Mouse (Mus musculus): ENCODE data around the gene Maats1. TPM values are rescaled to one million over a fixed set of nuclear protein-coding genes. Genes with fewer than 3 reads are reported as not detected.

Maats1 gene
- total and polyA plus RNA-seq, 3 experiments: 0.20 TPM; not detected in 2

DNA sequence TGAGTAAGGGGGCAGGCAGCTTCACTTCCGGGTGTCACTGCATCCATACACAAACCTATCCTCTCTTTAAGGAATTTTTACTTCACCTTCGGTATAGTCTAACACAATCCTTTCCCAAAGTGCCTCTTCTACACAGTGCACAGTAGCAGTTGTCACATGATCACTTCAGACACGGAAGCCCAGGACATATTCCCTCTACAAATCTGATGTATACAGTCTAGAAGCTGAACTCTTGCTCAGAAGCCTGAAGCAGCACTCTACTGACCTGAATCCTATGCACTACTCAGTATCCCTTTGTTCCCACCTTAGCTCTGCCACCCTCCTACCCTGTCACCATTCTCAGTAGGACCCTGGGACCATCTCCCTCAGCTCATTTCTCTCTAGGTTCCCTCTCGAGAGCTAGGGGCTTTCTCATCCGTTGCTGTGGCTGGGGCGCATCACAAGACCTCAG lies 43.3 kb upstream of the Maats1 start:
- no peak for DNase-seq
- Histone ChIP-seq H3K4me1 (ENCODE audit: control insufficient read depth, insufficient read depth, low read length) (no peaks in the 10 kb centered on the region), H3K27me3 (ENCODE audit: control insufficient read depth, insufficient read depth, low read length) (no peaks in the 10 kb centered on the region), H3K36me3 (ENCODE audit: control insufficient read depth, insufficient read depth, low read length) (no peaks in the 10 kb centered on the region), H3K9ac (ENCODE audit: low read depth, low read length) (no peak overlapping the region), H3K79me2 (replicated peaks; ENCODE audit: control insufficient read depth, insufficient read depth, low read length) (no peaks in the 10 kb centered on the region), H3K4me3 (no peak overlapping the region), H3K27ac (no peak overlapping the region)
- 84% methylated on average over 6 of the region's 6 CpGs for WGBS
- intact Hi-C loops (cut with DNase I): no loop called here
- TF ChIP-seq EP300 (IDR thresholded peaks at IDR 0.05; ENCODE audit: insufficient read depth, low read depth, low read length) (no peak), POLR2A (IDR thresholded peaks at IDR 0.05; ENCODE audit: insufficient read depth, low read depth, low read length) (no peak), CTCF (IDR thresholded peaks at IDR 0.05) (no peak)

DNA sequence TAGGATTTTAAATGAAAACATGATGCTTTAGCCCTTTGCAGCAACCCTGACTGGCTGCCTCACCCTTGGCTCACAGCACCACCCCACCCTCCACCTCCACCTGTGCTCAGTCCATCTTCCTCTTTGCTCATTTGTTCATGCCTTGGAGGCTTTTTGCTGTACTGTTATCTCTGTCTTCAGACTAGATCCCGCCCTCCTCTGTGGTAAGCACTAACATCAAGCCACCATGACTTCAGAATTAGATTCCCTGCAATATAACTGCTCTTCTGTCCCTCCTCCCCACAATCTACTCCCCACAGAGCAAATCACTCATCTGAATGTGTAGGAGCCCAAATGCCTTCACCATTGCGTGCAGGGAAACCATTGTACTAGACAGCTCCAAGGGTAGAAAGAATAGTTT lies 41.7 kb upstream of the Maats1 start:
- intact Hi-C loops (cut with DNase I): no loop called here
- no peak overlapping the region for H3K4me3 ChIP-seq
- H3K27ac ChIP-seq: no peak overlapping the region
- TF ChIP-seq POLR2A (IDR thresholded peaks at IDR 0.05; ENCODE audit: insufficient read depth, low read depth, low read length) (no peak), CTCF (IDR thresholded peaks at IDR 0.05) (no peak), EP300 (IDR thresholded peaks at IDR 0.05; ENCODE audit: insufficient read depth, low read depth, low read length) (no peak)
- H3K36me3 ChIP-seq (ENCODE audit: control insufficient read depth, insufficient read depth, low read length): no peaks in the 10 kb centered on the region
- peak in 1 of 2 experiments; percentile 10 for DNase-seq
- no peak overlapping the region for H3K9ac ChIP-seq (ENCODE audit: low read depth, low read length)
- 92% methylated on average over 2 of the region's 2 CpGs for WGBS
- H3K27me3 ChIP-seq (ENCODE audit: control insufficient read depth, insufficient read depth, low read length): no peaks in the 10 kb centered on the region
- H3K4me1 ChIP-seq (ENCODE audit: control insufficient read depth, insufficient read depth, low read length): no peaks in the 10 kb centered on the region
- H3K79me2 ChIP-seq (replicated peaks; ENCODE audit: control insufficient read depth, insufficient read depth, low read length): no peaks in the 10 kb centered on the region

DNA sequence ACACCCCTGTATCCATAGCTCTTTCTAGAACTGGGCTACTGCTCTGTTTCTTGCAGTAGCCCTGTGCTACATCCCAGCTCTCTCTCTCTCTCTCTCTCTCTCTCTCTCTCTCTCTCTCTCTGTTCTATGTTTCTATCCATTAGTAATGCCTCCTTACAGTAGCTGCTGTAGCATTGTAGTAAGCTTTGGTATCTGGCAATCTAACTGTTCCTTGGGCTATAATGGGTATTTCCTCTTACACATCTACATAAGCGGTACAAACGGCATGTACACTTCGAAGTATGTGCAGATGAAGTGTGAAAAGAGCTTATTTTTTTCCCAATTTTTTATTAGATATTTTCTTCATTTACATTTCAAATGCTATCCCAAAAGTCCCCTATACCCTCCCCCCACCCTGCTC lies 38.0 kb upstream of the Maats1 start:
- no peaks in the 10 kb centered on the region for H3K79me2 ChIP-seq (replicated peaks; ENCODE audit: control insufficient read depth, insufficient read depth, low read length)
- H3K9ac ChIP-seq (ENCODE audit: low read depth, low read length): no peak overlapping the region
- no peak for TF ChIP-seq EP300 (IDR thresholded peaks at IDR 0.05; ENCODE audit: insufficient read depth, low read depth, low read length)
- TF ChIP-seq CTCF (IDR thresholded peaks at IDR 0.05): no peak
- no peak for TF ChIP-seq POLR2A (IDR thresholded peaks at IDR 0.05; ENCODE audit: insufficient read depth, low read depth, low read length)
- H3K36me3 ChIP-seq (ENCODE audit: control insufficient read depth, insufficient read depth, low read length): no peaks in the 10 kb centered on the region; the same call in 1 of the 2 replicates
- DNase-seq: no peak
- intact Hi-C loops (cut with DNase I): no loop called here
- no peaks in the 10 kb centered on the region for H3K27me3 ChIP-seq (ENCODE audit: control insufficient read depth, insufficient read depth, low read length)
- peaks cover 6% of the 10 kb centered on the region for H3K4me1 ChIP-seq (ENCODE audit: control insufficient read depth, insufficient read depth, low read length)
- H3K4me3 ChIP-seq: no peak overlapping the region
- H3K27ac ChIP-seq: no peak overlapping the region
- 89% methylated on average over 3 of the region's 3 CpGs for WGBS

DNA sequence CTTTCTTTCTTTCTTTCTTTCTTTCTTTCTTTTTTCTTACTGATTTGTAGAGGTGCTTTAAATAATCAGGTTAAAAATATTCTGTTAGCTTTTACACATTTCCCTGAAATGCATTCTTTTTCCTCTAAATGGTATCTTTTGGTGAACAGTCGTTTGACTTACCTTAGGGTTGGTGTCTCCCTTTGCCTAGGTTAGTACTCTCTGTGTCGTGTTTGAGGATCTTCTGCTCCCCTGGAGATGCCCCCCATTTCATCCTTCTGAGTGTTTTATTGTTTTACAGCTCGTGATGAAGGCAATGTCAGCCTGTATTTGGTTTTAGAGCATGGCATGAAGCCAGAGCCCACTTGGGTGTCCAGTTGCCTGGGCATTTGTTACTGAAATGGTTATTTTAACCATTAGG lies 37.5 kb upstream of the Maats1 start:
- Histone ChIP-seq H3K36me3 (ENCODE audit: control insufficient read depth, insufficient read depth, low read length) (no peaks in the 10 kb centered on the region; the same call in 1 of the 2 replicates), H3K27ac (no peak overlapping the region), H3K4me1 (ENCODE audit: control insufficient read depth, insufficient read depth, low read length) (peaks cover 8% of the 10 kb centered on the region), H3K9ac (ENCODE audit: low read depth, low read length) (no peak overlapping the region), H3K27me3 (ENCODE audit: control insufficient read depth, insufficient read depth, low read length) (no peaks in the 10 kb centered on the region), H3K79me2 (replicated peaks; ENCODE audit: control insufficient read depth, insufficient read depth, low read length) (no peaks in the 10 kb centered on the region), H3K4me3 (no peak overlapping the region)
- intact Hi-C loops (cut with DNase I): no loop called here
- WGBS: 66% methylated on average over 3 of the region's 3 CpGs
- no peak for DNase-seq
- TF ChIP-seq POLR2A (IDR thresholded peaks at IDR 0.05; ENCODE audit: insufficient read depth, low read depth, low read length): no peak
- no peak for TF ChIP-seq CTCF (IDR thresholded peaks at IDR 0.05)
- TF ChIP-seq EP300 (IDR thresholded peaks at IDR 0.05; ENCODE audit: insufficient read depth, low read depth, low read length): no peak

GRCm38 (mm10) chr16:38379088-38379487 lies 37.1 kb upstream of the Maats1 start:
- no peak for TF ChIP-seq POLR2A (IDR thresholded peaks at IDR 0.05; ENCODE audit: insufficient read depth, low read depth, low read length)
- no peak for TF ChIP-seq EP300 (IDR thresholded peaks at IDR 0.05; ENCODE audit: insufficient read depth, low read depth, low read length)
- TF ChIP-seq CTCF (IDR thresholded peaks at IDR 0.05): no peak
- no peak overlapping the region for H3K27ac ChIP-seq
- no peak overlapping the region for H3K4me3 ChIP-seq
- no peaks in the 10 kb centered on the region; the same call in 1 of the 2 replicates for H3K36me3 ChIP-seq (ENCODE audit: control insufficient read depth, insufficient read depth, low read length)
- intact Hi-C loops (cut with DNase I): no loop called here
- H3K9ac ChIP-seq (ENCODE audit: low read depth, low read length): no peak overlapping the region
- H3K4me1 ChIP-seq (ENCODE audit: control insufficient read depth, insufficient read depth, low read length): peaks cover 8% of the 10 kb centered on the region
- 44% methylated on average over 6 of the region's 6 CpGs for WGBS
- no peak for DNase-seq
- no peaks in the 10 kb centered on the region for H3K27me3 ChIP-seq (ENCODE audit: control insufficient read depth, insufficient read depth, low read length)
- H3K79me2 ChIP-seq (replicated peaks; ENCODE audit: control insufficient read depth, insufficient read depth, low read length): no peaks in the 10 kb centered on the region

DNA sequence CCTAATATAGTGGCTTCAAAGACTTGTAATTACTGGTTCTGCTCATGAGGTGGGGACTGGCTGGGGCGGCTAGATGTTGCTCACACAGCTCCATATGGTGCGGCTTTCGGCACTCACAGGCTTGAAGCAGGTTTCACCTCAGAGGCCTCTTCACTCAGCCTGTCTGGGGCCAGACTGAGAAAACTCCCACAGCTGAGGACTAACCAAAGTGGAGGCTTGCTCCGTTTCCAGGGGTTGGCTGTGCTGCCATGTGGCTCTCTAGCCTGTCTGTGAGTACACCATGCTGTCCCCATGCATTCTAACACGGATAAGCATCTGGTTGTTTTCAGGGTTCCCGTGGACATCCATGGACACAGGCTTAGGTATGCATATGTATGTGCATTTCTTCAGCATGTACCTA lies 36.6 kb upstream of the Maats1 start:
- no peak for DNase-seq
- Histone ChIP-seq H3K79me2 (replicated peaks; ENCODE audit: control insufficient read depth, insufficient read depth, low read length) (no peaks in the 10 kb centered on the region), H3K4me1 (ENCODE audit: control insufficient read depth, insufficient read depth, low read length) (peaks cover 8% of the 10 kb centered on the region), H3K9ac (ENCODE audit: low read depth, low read length) (no peak overlapping the region), H3K27me3 (ENCODE audit: control insufficient read depth, insufficient read depth, low read length) (no peaks in the 10 kb centered on the region), H3K36me3 (ENCODE audit: control insufficient read depth, insufficient read depth, low read length) (no peaks in the 10 kb centered on the region; the same call in 1 of the 2 replicates), H3K27ac (no peak overlapping the region), H3K4me3 (no peak overlapping the region)
- TF ChIP-seq POLR2A (IDR thresholded peaks at IDR 0.05; ENCODE audit: insufficient read depth, low read depth, low read length): no peak
- no peak for TF ChIP-seq CTCF (IDR thresholded peaks at IDR 0.05)
- 80% methylated on average over 6 of the region's 6 CpGs for WGBS
- intact Hi-C loops (cut with DNase I): no loop called here
